Mouse (Mus musculus) CD4-positive naive resting alpha-beta T cell, adult 57 days (primary cell): ENCODE measurements around the gene Usp4. TPM values are rescaled to one million over a fixed set of nuclear protein-coding genes. Genes with fewer than 3 reads are reported as not detected.

Experiments
- total RNA-seq: library from RNA; stranded (reverse); gene quantifications from one replicate; pipeline ENCODE4 v1.2.4, GENCODE M21; 2023

Gene Usp4
- total RNA-seq, result 140 TPM

DNA sequence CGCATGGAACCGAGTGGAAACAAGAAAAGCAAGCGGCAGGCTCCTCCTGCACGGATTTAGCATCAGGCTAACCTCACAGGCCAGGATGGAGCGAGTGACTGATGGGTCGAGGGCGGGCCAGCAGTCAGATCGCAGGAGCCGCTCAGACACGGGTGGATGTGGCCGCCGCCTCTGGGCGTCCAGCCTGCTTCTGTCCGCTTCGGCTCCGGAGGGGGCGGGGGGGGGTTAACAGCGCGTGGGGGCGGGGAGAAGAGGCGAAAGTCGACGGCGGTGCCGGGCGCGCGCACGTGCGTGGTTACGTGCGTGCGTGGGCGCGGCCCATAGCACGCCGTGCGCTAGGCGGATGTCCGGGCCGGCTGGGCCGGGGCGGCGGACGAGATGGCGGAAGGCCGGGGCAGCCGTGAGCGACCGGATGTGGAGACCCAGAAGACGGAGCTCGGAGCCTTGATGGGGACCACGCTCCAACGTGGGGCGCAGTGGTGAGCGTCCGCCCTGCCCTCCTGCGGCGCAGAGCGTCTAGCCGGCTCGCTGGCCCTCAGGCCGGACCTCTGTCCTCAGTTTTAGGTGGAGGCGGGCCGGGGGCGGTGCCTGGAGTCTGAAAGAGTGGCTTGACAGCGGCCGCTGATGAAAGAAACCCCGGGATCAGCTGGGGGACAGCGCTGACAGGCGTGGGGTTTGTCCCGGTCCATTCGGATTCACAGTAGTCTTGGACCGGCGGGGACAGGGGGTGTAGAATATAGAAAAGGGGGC lies at the start of gene Usp4:
Gene Usp4 (plus strand): TSS at position 314 of the 750 bp plus-strand sequence.

GRCm38 (mm10) chr9:108305629-108306520 lies 41.8 kb upstream of the Usp4 start, which contains the start of the genes Rhoa and Tcta:
Gene Rhoa (plus strand): TSS chr9:108306129.
Gene Tcta (minus strand): TSS chr9:108306160.

DNA sequence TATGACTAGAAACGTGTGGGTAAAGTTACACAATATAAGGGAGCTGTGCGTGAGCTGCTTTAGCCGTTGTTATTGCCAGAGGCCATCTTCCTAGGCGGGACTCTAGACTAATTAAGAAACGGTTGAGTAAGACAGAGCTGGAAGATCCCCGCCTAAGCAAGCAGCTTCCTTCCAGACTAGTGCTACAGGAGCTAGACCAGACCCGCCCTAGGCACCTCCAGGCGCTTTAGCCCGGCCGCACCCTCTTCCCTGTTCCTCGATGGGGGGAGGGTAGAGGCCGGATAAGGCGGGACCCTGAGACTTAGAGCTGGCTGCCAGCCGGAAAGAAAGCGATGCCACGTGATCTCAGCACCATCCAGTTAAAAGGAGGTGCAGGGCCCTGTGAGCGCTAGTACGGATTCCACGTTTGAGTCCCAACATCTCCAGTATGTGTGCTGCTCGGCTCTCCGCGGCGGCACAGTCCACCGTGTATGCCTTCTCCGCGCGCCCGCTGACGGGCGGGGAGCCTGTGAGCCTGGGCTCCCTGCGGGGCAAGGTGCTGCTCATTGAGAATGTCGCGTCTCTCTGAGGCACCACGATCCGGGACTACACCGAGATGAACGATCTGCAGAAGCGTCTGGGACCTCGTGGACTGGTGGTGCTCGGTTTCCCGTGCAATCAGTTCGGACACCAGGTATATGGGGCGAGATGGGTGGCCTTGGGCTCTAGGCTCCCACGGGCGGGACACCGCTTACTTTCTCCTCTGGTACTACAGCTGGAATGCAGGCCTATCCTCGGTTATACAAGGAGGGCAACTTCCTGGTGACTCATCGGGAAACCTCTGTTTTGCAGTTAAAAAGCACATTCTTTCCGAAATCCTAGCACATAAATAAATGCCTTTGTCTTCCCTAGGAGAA lies 8.5 kb upstream of the Usp4 start, which contains the start of gene Gpx1:
Gene Gpx1 (plus strand): TSS at position 18 of the 896 bp plus-strand sequence.

GRCm38 (mm10) chr9:108392676-108393075 lies 45.0 kb downstream of the Usp4 start, which contains the start of gene 1700102P08Rik:
Gene 1700102P08Rik (plus strand): TSS chr9:108392805.

DNA sequence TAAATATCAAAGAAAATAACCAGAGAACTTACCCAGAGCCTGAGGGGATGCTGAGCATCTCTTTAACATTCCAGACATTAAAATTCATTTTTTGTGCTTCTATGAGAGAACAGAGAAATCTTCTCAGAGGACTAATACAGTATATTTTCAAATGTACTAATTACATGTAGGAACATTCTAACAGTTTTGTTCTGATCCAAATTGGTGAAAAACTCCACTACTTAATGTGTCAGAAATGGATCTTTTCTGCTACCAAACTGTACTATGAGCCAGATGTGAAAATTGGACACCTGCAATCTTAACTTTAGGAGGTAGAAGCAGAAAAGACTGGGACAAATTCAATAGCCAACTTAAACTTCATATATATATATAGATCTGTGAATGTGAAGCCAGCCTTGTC lies 80.7 kb downstream of the Usp4 start, which contains the start of gene Ccdc36:
Gene Ccdc36 (minus strand): TSS at position 101 of the 400 bp plus-strand sequence.

GRCm38 (mm10) chr9:108436182-108436581 lies 88.5 kb downstream of the Usp4 start, which contains the start of gene BC048562:
Gene BC048562 (plus strand): TSS chr9:108436482.

Other genes starting within 250 kb of the Usp4 start
- gene Bsn, start 157.5 kb upstream of the Usp4 start, total RNA-seq, result 1.1 TPM
- 28.7 TPM for gene Dag1, start 83.9 kb upstream of the Usp4 start, total RNA-seq
- 4.9 TPM for gene Nicn1, start 57.4 kb upstream of the Usp4 start, total RNA-seq
- 1.7 TPM for gene Amt, start 51.0 kb upstream of the Usp4 start, total RNA-seq
- gene Rhoa, start 41.7 kb upstream of the Usp4 start, total RNA-seq, result 361 TPM
- 9.9 TPM for gene Tcta, start 41.7 kb upstream of the Usp4 start, total RNA-seq
- 247 TPM for gene Gpx1, start 8.9 kb upstream of the Usp4 start, total RNA-seq
- gene 1700102P08Rik, start 45.0 kb downstream of the Usp4 start, total RNA-seq, result 6.2 TPM
- gene Ccdc36, start 80.6 kb downstream of the Usp4 start, total RNA-seq, result not detected
- not detected for gene BC048562, start 88.6 kb downstream of the Usp4 start, total RNA-seq
- gene Ccdc71, start 112.7 kb downstream of the Usp4 start, total RNA-seq, result 25.0 TPM
- 4.3 TPM for gene Klhdc8b, start 113.7 kb downstream of the Usp4 start, total RNA-seq
- 2.4 TPM for gene Lamb2, start 131.9 kb downstream of the Usp4 start, total RNA-seq
- gene Usp19, start 142.7 kb downstream of the Usp4 start, total RNA-seq, result 305 TPM
- 180 TPM for gene Qars, start 159.9 kb downstream of the Usp4 start, total RNA-seq
- gene Qrich1, start 169.0 kb downstream of the Usp4 start, total RNA-seq, result 222 TPM
- gene Impdh2, start 212.4 kb downstream of the Usp4 start, total RNA-seq, result 204 TPM
- 18.4 TPM for gene Ndufaf3, start 219.6 kb downstream of the Usp4 start, total RNA-seq
- 48.9 TPM for gene Dalrd3, start 222.0 kb downstream of the Usp4 start, total RNA-seq
- 30.9 TPM for gene Wdr6, start 230.9 kb downstream of the Usp4 start, total RNA-seq
- 8.6 TPM for gene P4htm, start 249.8 kb downstream of the Usp4 start, total RNA-seq